In the genomic region with DNA sequence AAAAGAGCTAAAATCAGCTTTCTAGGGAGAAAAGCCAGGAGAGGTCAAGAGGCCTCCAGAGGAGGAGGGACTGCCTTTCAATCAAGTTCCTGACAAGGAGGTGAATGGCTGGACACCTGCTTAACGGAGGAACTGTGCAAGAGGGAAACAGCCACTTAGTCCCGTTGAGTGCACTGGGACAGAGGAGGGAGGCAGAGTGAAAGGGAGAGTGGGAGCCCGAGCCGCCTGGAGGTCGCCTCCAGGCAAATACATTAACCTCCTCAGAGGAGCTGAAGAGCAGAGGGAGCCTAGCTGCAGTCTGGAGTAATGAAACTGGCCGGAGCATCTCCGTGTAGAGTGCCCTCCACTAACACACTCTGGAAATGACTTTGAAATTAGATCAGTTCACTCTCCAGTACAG, we compare ENCODE assay signal across 11 mouse cellular contexts.
DNase-seq lines count a peak whose midpoint lies in the region; ATAC-seq and TF ChIP-seq lines count a peak whose summit lies in the region.
"Had no signal": no experiment of that assay in that cellular context is flagged by ENCODE, and none has a peak within 500 bp of the region (broad histone marks: within the 10 kb centered on the region; RNA-seq: fewer than 3 reads in every experiment).

No protein-coding gene starts in this region.

- peak overlapping the region; percentile 9; the same call in 1 of the 2 replicates for H3K4me3 ChIP-seq in forebrain, embryonic 10.5 days
- no peak overlapping the region for H3K4me3 ChIP-seq in forebrain, postnatal 0 days (ENCODE audit: low read depth, low read length)
- no peak overlapping the region for H3K4me3 ChIP-seq in forebrain, embryonic 16.5 days (replicated peaks; ENCODE audit: low read length)
- H3K4me3 ChIP-seq in midbrain, embryonic 12.5 days: no peak overlapping the region
- H3K4me3 ChIP-seq: limb, embryonic 13.5 days; lung, embryonic 15.5 days had no signal

- H3K4me1 ChIP-seq in forebrain, embryonic 10.5 days: peaks cover 33% of the 10 kb centered on the region
- no peaks in the 10 kb centered on the region for H3K4me1 ChIP-seq in forebrain, postnatal 0 days (ENCODE audit: insufficient read depth)
- no peaks in the 10 kb centered on the region for H3K4me1 ChIP-seq in forebrain, embryonic 16.5 days (replicated peaks; ENCODE audit: control insufficient read depth, insufficient read depth, low read length)
- H3K4me1 ChIP-seq in midbrain, embryonic 12.5 days: peaks cover 13% of the 10 kb centered on the region; the same call in 1 of the 2 replicates
- H3K4me1 ChIP-seq: limb, embryonic 13.5 days; lung, embryonic 15.5 days had no signal

- no peaks in the 10 kb centered on the region for H3K36me3 ChIP-seq in forebrain, embryonic 10.5 days (replicated peaks)
- H3K36me3 ChIP-seq in forebrain, postnatal 0 days (ENCODE audit: insufficient read depth): no peaks in the 10 kb centered on the region
- H3K36me3 ChIP-seq in forebrain, embryonic 16.5 days (ENCODE audit: control insufficient read depth, insufficient read depth): no peaks in the 10 kb centered on the region
- no peaks in the 10 kb centered on the region for H3K36me3 ChIP-seq in midbrain, embryonic 12.5 days
- H3K36me3 ChIP-seq: limb, embryonic 13.5 days; lung, embryonic 15.5 days had no signal

- 2% methylated on average over 7 of the region's 7 CpGs for whole genome bisulfite sequencing in forebrain, embryonic 10.5 days
- WGBS in forebrain, postnatal 0 days: 9% methylated on average over 7 of the region's 7 CpGs
- WGBS in forebrain, embryonic 16.5 days: 8% methylated on average over 7 of the region's 7 CpGs
- 2% methylated on average over 7 of the region's 7 CpGs for WGBS in midbrain, embryonic 12.5 days

- H3K27ac ChIP-seq in forebrain, embryonic 10.5 days: peak overlapping the region; percentile 68
- H3K27ac ChIP-seq in forebrain, postnatal 0 days (ENCODE audit: low read depth, low read length): no peak overlapping the region
- H3K27ac ChIP-seq in forebrain, embryonic 16.5 days (ENCODE audit: low read length): no peak overlapping the region
- H3K27ac ChIP-seq in midbrain, embryonic 12.5 days (replicated peaks): no peak overlapping the region
- H3K27ac ChIP-seq: limb, embryonic 13.5 days; lung, embryonic 15.5 days had no signal

- no peak overlapping the region for H3K4me2 ChIP-seq in forebrain, postnatal 0 days (ENCODE audit: low read depth)
- no peak overlapping the region for H3K4me2 ChIP-seq in forebrain, embryonic 16.5 days (ENCODE audit: low read length)
- H3K4me2 ChIP-seq in midbrain, embryonic 12.5 days (replicated peaks): no peak overlapping the region
- H3K4me2 ChIP-seq: limb, embryonic 13.5 days; lung, embryonic 15.5 days had no signal

- ATAC-seq in forebrain, postnatal 0 days: no peak
- peak; percentile 59 for ATAC-seq in forebrain, embryonic 16.5 days
- peak; percentile 86 for ATAC-seq in midbrain, embryonic 12.5 days (ENCODE audit: low FRiP score, low read depth)

- peaks cover 11% of the 10 kb centered on the region; the same call in 1 of the 2 replicates for H3K27me3 ChIP-seq in forebrain, embryonic 10.5 days (ENCODE audit: poor library complexity, severe bottlenecking)
- H3K27me3 ChIP-seq in forebrain, postnatal 0 days (ENCODE audit: insufficient read depth, low read length): no peaks in the 10 kb centered on the region
- no peaks in the 10 kb centered on the region for H3K27me3 ChIP-seq in forebrain, embryonic 16.5 days (replicated peaks; ENCODE audit: control insufficient read depth, insufficient read depth, low read length)
- H3K27me3 ChIP-seq in midbrain, embryonic 12.5 days: no peaks in the 10 kb centered on the region; the same call in 1 of the 2 replicates
- H3K27me3 ChIP-seq: limb, embryonic 13.5 days; lung, embryonic 15.5 days had no signal

- H3K9ac ChIP-seq in forebrain, postnatal 0 days: no peak overlapping the region
- H3K9ac ChIP-seq in forebrain, embryonic 16.5 days (replicated peaks; ENCODE audit: low read depth, low read length): no peak overlapping the region
- H3K9ac ChIP-seq in midbrain, embryonic 12.5 days (replicated peaks): no peak overlapping the region
- H3K9ac ChIP-seq: limb, embryonic 13.5 days; lung, embryonic 15.5 days had no signal

- no peak for TF ChIP-seq CTCF in forebrain, postnatal 0 days (IDR thresholded peaks at IDR 0.05; ENCODE audit: low read depth)

- intact Hi-C loops in heart, postnatal 10 days (cut with DNase I): no loop called here

- DNase-seq in forebrain, embryonic 10.5 days (ENCODE audit: extremely low spot score, low spot score): peak; percentile 59
- DNase-seq in forebrain, postnatal 0 days: no peak
- peak; percentile 54 for DNase-seq in ZHBTc4 (ENCODE audit: low read depth, low spot score)
- DNase-seq in right cerebral cortex, postnatal 4 days: no peak
- no peak for DNase-seq in heart, postnatal 10 days
- DNase-seq in ovary, postnatal 36 days (ENCODE audit: low spot score): no peak
- DNase-seq: cerebellum, postnatal 36 days had no signal

- H3K9me3 ChIP-seq in forebrain, embryonic 10.5 days: no peaks in the 10 kb centered on the region
- H3K9me3 ChIP-seq in forebrain, postnatal 0 days (ENCODE audit: low read length): no peaks in the 10 kb centered on the region
- H3K9me3 ChIP-seq in forebrain, embryonic 16.5 days (ENCODE audit: control insufficient read depth, low read length): no peaks in the 10 kb centered on the region
- H3K9me3 ChIP-seq in midbrain, embryonic 12.5 days: no peaks in the 10 kb centered on the region
- H3K9me3 ChIP-seq: limb, embryonic 13.5 days; lung, embryonic 15.5 days had no signal

Comparison
In these comparisons a context has a peak if more than half of its experiments do, and no peak if none do; other contexts are left out.
1. DNase-seq: peak in forebrain, embryonic 10.5 days (single experiment) and ZHBTc4 (single experiment); none in forebrain, postnatal 0 days (single experiment), right cerebral cortex, postnatal 4 days (single experiment), heart, postnatal 10 days (0 of 2) and ovary, postnatal 36 days (single experiment).